Mouse (Mus musculus): ENCODE measurements around the gene Slc6a13.

DNA sequence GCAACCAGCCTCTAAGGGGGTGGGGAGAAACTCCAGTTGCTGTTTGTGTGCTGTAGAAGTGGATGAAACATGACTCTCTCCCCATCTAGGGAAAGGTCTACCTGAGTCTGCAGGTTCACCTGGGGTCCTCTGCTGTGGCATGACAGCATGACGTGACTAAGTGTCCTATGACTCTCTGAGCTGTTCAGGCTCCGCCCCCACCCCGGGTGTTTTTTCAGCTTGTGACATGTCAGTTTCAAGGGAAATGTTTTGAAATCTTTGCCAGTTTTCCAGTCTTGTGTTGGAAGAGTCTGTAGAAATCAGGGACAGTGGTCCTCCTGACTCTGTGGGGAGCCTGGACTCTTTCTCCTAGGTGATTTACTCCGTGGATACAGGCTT is 38.5 kb downstream of the Slc6a13 start:
- TF ChIP-seq GATA1 (IDR thresholded peaks at IDR 0.05; ENCODE audit: borderline replicate concordance, low read length) (no peak), FLI1 (IDR thresholded peaks at IDR 0.05; ENCODE audit: low read length) (no peak)

All from megakaryocyte, embryonic 14.5 days (primary cell).